Mouse (Mus musculus) urinary bladder, adult 18-20 months (tissue): ENCODE results near the gene Prkcz.

Source experiments
- DNase-seq, 2 experiments: peaks; one replicate each; pipeline ENCODE4 v3.0.0; 2022; ENCODE audit warnings: low spot score in 2 of 2, mixed read lengths in 2 of 2

Prkcz gene

DNA sequence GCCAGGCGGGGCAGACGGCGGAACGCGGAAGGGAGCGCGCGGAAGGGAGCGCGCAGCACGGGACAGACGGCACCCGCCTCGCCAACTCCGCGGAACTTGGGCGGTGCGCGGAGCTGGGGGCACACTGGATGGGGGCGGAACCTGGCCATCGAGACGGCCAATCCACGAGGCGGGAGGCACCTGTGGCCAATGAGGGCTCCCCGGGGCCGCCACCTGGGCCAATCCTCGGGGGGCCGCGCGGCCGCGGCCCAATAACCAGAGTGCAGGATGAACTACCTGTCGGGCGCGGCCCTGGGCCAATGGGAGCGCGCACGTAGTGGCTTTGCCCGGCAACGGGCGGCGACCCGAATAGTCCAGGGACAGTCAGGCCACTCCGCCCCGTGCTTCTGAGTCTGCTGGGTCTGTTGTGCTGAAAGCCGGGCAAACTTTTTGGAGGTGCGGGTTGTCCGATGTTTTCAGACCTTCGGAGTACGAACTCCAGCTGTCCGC is at the start of gene Prkcz:
TSS of gene Prkcz (minus strand) at position 59 of the 489 bp plus-strand sequence.
- DNase-seq = peak in 1 of 2 experiments; percentile 90

DNA sequence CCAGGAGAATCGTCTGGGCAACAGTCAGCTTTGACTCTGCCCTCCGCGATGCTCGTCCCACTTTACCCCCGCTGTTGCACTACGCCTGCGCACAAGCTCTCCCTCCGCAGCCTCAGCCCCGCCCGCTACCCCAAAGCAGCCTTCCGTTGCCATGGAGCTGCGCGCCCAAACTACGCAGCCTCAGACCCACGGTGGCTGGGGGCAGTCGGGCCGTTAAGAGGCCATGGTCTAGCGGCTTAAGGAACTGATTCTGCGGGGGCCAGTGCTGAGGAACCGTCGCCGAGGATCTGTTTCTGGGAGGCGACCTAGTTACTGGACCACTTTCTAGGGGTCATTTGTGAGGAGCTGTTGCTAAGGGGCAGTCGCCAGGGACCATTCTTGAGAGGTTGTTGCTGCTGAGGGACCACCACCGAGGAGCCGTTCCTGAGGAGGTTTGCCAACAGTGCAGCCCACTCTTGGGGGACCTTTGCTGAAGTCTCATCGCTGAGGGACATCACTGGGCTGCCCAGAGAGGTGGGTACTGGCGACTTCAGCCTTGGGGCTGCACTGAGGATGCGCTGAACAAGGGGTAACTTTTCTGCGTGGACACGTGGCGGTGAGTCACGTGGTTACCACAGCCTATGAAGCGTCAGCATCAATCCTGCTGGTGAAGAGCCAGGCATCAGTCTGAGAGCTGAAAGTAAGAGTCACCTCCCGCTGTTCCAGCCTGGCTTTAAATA is 48.1 kb upstream of the Prkcz start, which contains the start of gene Cfap74:
TSS of gene Cfap74 (plus strand) at position 133 of the 719 bp plus-strand sequence.
- DNase-seq = peak; percentile 36 to 45

DNA sequence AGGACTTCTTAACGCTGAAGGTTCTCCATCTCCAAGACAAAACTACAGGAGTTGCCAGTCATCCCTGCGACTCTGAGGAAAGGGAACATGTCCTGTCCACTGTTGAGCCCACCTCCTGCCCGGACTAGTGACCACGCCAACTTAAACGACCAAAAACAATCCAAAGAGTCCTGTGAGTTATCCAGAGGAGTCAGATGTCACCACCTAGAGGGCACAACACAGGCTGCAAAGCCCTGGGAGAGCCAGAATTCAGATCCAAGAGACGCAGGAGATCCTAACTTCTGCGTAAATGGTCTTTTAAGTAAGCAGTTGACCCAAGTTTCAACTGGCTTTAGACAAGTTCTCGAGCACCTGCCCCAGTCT is 47.5 kb upstream of the Prkcz start:
- no peak for DNase-seq

DNA sequence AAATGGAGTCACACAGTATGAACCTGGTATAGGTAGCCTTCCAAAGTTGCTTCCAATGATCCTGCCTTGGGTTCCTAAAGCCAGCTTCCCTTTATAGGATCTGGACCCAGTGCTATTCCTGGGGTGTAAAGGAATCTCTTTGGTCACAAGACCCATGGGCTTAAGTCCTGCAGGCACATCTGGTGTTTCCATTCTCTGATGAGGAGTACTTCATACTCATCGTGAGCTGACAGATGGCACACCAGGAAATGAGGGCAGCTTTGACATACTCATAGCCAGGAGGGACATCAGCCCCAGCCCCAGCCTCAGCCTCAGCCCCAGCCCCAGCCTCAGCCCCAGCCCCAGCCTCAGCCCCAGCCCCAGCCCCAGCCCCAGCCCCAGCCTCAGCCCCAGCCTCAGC is 41.3 kb upstream of the Prkcz start:
- DNase-seq = no peak

DNA sequence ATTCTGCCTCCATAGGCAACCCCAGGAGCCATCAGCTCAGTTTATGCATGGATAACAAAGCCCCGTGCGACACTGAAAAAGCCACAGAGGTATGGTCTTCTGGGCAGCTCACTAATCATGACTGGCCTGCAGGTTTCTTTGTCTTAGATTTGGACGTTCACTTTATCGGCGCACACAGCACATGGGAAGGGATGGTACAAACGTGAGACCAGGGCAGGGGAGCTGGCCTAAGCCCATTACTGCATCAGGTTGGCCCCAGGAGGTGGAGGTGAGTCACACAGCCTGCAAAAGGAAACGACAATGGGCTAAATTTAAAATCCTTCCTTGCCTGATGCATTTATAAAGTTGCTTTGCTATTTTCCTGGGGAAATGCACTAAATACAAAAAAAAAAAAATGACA is 40.0 kb upstream of the Prkcz start:
- DNase-seq = no peak

DNA sequence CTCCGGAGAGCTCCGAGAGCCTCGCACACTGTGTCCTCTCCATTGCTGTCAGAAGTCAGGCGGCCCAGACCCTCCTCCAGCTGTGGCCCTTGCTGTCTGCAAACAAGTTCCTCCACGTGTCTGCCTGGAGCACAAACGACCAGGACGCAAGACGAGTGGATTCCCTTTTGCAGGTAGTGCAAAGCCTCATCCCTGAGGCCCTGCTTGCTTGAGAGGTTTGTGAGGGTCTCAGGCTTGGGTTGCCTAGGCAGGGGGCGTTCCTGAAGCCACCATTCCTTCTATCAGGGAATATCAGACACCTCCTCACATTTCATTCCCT is 37.0 kb upstream of the Prkcz start:
- no peak for DNase-seq

DNA sequence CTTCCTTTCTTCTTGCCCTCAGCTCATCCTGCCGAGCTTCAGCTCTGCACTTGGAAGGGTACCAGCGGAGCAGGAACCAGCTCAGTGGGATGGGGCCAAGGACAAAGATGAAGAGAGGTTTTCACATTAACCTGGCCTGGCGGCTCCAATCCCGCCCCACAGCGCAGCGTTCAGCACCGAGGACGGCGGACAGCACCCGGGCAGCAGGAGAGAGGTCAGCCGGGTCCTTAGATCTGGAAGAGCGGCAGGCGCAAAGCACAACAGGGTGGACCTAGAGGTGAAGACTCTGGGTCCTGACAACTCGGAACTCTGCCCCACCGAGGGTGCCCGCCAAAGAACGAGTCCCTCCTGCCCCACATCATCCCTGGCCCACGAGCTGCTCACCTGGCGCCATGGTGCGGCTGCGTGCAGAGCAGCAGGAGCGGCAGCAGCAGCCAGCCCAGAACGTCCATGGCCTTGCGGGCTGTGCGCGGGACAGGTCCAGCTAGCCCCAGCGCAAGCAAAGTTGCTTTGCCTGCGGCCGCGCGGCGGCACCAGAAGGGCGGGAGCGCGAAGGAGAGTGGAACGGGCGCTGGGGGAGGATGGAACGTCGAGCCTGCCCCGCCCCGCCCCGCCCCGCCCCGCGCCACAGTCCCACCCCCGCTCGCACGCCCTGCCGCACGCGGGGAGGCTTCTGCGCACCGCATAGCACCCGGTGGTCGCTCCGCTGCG is 36.5 kb upstream of the Prkcz start, which contains the start of gene Gabrd:
TSS of gene Gabrd (minus strand) at position 602 of the 711 bp plus-strand sequence.
- DNase-seq = peak; percentile 8 to 43

DNA sequence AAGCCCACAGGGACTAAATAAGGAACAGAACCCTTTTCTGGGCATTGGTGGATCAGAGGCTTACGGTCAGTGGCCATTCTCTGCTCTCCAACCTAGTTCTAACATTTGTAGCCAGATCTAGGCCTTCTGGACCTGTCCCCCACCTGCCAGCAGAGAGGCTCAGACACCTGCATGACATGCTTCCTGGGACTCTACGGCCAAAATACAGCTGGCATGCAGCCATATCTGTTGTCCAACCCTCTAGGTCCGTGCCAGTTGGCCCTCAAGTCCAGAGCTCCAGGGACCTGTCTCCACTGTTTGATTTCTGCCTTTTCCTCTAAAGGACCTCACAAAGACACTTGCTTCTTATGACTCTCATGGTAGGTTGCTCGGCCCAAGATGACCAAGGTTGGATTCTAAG is 35.6 kb upstream of the Prkcz start:
- no peak for DNase-seq

DNA sequence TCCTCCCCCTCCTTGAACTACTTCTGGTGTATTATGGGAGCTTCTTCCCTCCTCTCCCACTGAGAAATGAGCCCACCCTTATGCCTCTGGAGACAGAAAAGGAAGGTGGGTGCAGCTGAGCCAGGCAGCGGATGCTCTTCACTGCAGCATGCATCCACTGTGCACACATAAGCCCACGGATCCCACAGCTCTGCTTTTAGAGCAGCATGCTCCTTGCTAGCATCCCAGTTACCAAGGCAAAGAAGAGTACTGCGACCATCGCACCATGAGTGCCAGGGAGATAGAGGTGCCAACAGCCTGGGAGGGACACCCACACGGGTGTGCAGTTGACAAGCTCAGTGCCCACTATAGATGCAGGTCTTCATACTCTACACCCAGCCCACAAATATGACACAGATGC is 34.3 kb upstream of the Prkcz start:
- DNase-seq = no peak

DNA sequence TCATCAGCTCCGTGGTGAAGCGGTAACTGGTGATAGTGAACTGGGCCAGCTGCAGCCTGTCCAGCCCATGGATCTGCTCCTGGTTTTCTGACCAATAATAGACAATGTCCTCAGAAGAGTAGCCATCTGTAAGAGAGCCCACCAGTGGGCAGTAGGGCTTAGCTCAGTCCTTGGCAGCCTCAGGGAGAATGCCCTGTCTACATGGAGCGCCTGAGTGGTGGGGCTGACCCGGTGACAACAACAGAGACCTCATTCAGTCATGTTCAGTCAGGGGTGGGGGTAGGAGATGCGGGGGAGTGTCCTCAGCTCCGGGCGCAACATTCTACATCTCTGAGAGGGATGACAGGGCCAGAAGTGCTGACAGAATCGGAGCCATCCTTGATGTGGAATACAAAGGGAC is 26.0 kb upstream of the Prkcz start:
- DNase-seq = no peak

DNA sequence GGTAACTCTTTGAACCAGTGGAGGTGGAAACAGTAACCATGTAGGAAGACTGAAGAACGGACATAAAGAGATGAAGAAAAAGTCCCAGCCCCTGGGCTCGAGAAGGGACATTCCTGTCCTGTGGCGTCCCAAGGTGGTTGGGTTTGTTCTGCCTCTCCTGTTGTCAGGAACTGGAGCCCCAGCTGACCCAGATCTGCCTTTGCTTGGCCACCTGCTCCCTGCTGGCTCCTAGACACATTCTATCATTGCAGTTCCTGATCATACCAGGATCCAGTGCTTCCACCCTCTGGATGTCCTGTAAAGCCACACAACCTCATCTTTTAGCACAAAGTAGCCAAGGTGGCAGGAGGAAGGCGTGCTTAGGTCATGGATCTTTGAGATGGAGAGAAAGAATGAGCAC is 22.2 kb upstream of the Prkcz start:
- DNase-seq = no peak

DNA sequence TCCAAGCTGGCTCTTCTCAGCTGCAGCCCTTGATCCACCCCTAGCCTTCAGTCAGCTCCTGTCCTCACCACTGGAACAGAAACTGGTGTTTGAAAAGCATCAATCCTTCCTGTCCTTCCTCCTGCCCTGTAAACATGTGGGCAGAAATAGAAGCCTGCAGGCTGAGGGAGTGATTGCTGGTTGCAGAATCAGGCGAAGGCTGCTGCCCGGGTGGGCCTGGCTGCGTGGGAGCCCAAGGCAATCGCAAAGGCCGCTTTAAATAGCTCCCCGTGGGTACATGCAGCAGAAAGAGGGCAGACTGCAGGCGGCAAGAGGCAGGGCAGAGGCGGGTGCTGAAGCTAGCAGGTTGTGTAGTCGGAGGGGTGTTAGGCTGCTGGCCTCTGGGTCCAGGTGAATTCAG is 21.6 kb upstream of the Prkcz start:
- no peak for DNase-seq

DNA sequence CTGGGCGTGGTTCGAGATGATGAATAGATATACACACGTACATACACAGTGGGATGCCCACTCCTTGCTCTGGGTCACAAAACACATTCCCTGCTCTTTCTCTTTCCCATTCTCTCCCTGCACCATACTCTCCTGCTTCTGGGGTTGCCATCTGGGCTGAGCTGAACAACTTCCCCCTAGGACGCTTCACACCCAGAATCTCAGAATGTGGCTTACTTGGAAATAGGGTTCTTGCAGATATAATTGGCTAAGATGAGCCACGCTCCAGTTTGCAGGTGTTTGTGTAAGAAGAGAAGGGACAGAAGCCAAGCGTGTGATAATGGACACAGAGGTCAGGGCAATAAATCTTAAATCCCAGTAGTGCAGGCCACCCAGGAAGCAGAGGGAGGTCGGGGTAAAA is 20.8 kb upstream of the Prkcz start:
- no peak for DNase-seq

DNA sequence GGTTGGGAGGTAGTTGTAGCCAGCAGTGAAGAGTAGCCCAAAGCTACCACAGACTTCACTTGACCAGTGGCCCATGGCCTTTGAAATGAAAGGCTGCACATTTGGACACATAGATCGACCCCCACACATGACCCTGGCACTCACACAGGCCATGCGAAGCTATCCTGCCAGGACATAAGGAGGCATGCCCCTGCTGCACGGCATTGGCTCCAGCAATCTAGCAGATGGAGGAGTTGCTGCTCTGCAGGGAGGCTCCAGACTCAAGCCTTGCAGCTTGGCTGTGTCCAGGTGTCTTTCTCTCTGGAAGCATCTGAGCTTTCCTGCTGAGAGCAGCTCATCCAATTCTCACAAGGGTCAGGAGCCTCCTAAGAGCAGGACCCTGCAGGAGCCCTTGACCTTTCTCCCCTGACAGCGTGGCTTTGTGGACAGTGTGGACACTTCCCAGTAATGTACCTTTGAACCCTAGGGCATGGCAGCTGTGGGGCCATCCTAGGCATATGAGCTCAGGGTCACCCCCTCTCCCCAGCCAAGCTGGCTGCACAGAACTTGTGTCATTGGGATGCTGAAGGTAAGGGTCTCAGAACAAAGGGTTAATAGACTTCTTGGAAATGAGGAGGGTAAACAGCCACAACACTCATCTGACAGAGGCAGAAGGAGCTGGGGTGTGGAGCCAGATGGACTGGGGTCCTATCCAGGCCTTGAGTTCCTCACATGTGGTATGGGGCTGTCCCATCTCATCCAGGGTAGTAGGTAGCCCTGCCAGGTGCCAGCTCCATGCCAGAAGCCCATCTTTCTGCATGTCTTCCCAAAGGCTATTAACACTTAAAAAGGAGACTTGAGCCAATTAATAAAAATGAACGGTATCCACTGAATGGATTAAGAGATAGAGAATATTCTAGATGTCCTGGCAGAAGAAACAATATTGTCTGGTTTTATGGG is 10.9 kb upstream of the Prkcz start:
- DNase-seq = no peak

DNA sequence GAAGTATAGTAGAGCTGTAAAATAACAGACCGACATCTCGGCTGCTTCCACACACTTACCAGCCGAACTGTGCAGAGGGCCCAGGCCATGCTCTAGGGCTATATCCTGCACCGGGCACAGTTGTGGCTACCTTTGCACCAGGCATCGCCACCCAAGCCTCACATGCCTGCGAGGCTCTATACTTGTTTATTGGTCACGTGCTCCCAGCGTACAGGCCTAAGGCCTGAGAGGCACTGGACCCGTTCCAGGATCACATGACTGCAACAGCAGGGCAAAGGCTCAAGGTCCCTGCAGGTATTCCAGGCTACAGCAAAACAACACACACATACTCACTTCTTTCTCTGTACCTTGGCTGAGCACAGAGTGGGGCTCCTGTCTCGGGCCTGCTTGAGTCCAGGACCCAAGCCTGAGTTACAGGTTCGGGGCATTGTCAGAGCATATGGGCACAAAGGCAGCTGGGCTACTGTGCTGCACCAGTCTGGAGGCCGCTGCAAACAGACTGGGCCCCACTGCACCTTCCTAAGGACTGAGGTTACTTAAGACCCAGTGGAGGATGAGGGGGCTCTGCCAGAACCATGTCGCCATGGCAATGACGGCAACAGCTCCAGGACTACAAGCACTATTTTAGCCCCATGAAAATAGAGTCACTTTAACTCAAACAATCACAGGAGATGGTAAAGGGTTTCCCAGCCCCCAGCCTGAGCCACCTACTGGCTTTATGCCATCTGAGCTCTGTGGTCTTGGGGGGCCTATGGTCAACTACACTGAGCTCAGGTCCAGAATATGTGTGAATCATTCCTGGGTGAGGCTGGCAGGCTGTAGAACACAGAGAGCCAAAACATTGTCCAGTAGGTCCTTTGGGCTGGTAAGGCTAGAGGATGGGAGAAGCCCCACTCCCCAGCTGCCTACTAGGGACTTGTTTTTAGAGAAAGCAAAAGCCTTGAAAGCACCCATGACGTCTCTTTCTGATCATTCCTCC is 9.9 kb upstream of the Prkcz start:
- no peak for DNase-seq

DNA sequence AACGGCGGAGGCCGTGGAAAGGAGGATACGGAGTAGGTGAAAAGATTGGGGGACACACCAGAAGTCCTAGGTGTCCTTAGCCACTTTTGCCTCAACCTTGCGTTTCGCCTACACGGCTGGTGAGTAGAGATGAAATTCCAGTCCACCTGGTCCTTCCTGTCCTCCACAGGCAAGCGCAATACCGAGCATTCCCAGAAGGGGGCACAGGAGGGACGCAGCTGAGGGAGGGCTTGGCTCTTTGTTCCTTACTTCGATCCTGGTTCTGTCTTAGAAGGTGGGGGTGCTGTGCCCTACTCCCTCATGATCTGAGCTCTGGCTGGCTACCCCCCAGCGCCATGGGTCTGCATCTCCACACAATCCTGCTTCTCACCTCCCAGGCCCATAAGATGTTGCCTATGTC is 7.5 kb upstream of the Prkcz start:
- peak; percentile 63 to 82 for DNase-seq

DNA sequence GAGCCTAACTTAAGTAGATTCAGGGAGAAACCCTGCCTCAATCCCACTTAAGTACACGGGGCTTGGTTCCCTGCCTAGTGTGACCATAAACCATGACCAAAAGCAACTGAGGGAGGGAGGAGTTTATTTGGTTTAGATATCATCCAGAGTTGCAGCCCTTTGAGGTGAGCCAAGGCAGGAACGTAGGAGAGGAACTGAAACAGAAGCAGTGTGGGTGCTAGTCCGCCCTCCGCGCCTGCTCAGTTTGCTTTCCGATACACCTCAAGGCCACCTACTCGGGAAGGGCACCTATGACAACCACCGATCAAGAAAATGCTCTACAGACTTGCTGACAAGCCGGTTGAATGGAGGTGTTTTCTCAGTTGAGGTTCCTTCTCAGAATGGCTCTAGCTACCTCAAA is 6.6 kb upstream of the Prkcz start:
- no peak for DNase-seq

DNA sequence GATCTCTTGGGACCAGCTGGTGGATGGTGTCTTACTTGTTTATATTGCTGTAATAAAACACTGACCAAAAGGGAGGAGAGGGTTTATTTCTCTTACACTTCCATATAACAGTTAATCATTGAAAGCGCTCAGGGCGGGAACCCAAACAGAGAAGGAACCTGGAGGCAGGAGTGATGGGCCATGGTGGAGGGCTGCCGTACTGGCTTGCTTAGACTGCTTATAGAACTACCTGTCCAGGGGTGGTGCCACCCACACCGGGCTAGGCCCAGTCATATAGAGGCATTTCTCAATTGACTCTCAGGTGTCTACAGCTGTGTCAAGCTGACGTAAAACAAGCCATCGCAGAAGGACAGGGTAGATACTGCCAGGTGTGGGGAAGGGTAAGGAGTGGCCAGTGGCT is 5.6 kb upstream of the Prkcz start:
- DNase-seq = no peak

DNA sequence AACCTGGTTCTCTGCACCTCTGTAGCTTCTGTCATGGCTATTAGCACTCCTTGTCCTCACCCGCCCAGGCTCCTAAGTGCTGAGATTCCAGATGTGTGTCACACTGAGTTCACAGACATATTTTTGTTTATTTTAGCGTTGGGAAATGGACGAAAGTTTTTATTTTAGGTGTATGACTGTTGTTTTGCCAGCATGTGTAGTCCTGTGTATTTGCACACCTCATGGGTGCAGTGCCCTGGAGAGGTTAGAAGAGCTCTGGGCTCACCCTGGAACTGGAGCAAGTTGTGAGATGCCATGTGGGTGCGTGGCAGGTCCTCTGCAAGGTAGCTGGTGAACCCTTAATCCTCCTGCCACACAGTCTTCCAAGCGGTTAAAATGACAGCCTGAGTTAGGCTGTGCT is 1.3 kb upstream of the Prkcz start:
- DNase-seq = no peak

DNA sequence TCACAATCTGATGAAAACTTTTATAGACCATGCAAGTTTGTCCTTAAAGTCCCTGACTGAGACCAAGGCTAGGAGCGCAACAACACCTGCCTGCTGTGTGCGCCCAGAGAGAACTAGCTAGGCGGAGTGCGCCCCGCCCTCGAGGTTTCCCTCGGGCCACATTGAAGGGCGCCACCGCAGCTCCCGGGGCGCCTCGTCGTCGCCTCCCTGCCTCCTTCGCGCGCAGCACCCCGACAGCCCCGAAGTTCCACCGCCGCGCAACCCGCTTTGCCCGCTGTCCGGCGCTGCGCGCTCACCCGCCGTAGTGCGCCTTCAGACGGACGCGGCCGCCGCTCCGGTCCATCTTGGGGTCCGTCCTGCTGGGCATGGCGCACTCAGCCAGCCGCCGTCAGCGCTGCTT is 305 bp downstream of the Prkcz start:
- DNase-seq = peak; percentile 16 to 78
